Mouse (Mus musculus) embryonic facial prominence, embryonic 13.5 days (tissue): ENCODE results near the gene Esam. TPM values are rescaled to one million over a fixed set of nuclear protein-coding genes. Genes with fewer than 3 reads are reported as not detected.

Source experiments
- ATAC-seq: fragments of 200-750 bp; cut with Nextera tagmentation; 2 replicates; pipeline ENCODE4 v1.8.0; 2017; ENCODE audit warnings: low read depth; ENCODE audit not compliant: insufficient number of reproducible peaks, insufficient read depth, low FRiP score, low TSS enrichment
- H3K27ac ChIP-seq: fragments of 300-500 bp; sonication (generic); 2 replicates; pipeline ENCODE4 v1.5.1; 2015; ENCODE audit warnings: moderate library complexity, mild to moderate bottlenecking, inconsistent platforms
- H3K27me3 ChIP-seq: fragments of 300-500 bp; sonication (generic); 2 replicates; pipeline ENCODE4 v1.6.1; 2015; ENCODE audit warnings: mild to moderate bottlenecking, inconsistent platforms
- H3K36me3 ChIP-seq: fragments of 300-500 bp; sonication (generic); 2 replicates; pipeline ENCODE4 v1.6.1; 2015; ENCODE audit warnings: mild to moderate bottlenecking, inconsistent platforms
- H3K4me1 ChIP-seq: fragments of 300-500 bp; sonication (generic); 2 replicates; pipeline ENCODE4 v1.6.1; 2015; ENCODE audit warnings: inconsistent platforms
- H3K4me2 ChIP-seq: fragments of 300-500 bp; sonication (generic); 2 replicates; pipeline ENCODE4 v1.6.1; 2015; ENCODE audit warnings: moderate library complexity, mild to moderate bottlenecking, inconsistent platforms
- H3K4me3 ChIP-seq: fragments of 300-500 bp; sonication (generic); 2 replicates; pipeline ENCODE4 v1.5.1; 2015; ENCODE audit warnings: mild to moderate bottlenecking, inconsistent platforms
- H3K9ac ChIP-seq: fragments of 300-500 bp; sonication (generic); 2 replicates; pipeline ENCODE4 v1.6.1; 2015; ENCODE audit warnings: mild to moderate bottlenecking, inconsistent platforms
- H3K9me3 ChIP-seq: fragments of 300-500 bp; sonication (generic); 2 replicates; pipeline ENCODE4 v1.6.1; 2016; ENCODE audit warnings: inconsistent platforms
- WGBS: fragments of 180-500 bp; shearing (Covaris S2); methylation state at CpG from one replicate; pipeline ENCODE4 v1.1.7; 2015; ENCODE audit warnings: mixed read lengths; 5-methylcytosine and 5-hydroxymethylcytosine counted together
- polyA plus RNA-seq: library from polyadenylated mRNA; unstranded; fragments of >200 nt; fragmentation: Nextera tagmentation; extraction: Ambion mirVana; gene quantifications from 2 replicates; pipeline ENCODE4 v1.2.1, GENCODE M21; 2015

The Esam gene
- polyA plus RNA-seq, 1 experiment from 2014 or later = 39.5 TPM

GRCm38 (mm10) chr9:37545847-37546452 lies 18.1 kb downstream of the Esam start:
- 16% methylated on average over 27 of the region's 27 CpGs for WGBS
- Histone ChIP-seq H3K4me3 (peak overlapping the region; percentile 6; the same call in 1 of the 2 replicates), H3K9me3 (no peaks in the 10 kb centered on the region), H3K27me3 (peaks cover 60% of the 10 kb centered on the region), H3K27ac (no peak overlapping the region), H3K4me1 (peaks cover 17% of the 10 kb centered on the region), H3K9ac (no peak overlapping the region), H3K36me3 (no peaks in the 10 kb centered on the region), H3K4me2 (peak overlapping the region; percentile 69)
- ATAC-seq = no peak

GRCm38 (mm10) chr9:37546889-37547288 lies 19.0 kb downstream of the Esam start:
- H3K4me1 ChIP-seq = peaks cover 23% of the 10 kb centered on the region
- no peaks in the 10 kb centered on the region for H3K36me3 ChIP-seq
- no peak overlapping the region for H3K27ac ChIP-seq
- no peaks in the 10 kb centered on the region for H3K9me3 ChIP-seq
- no peak overlapping the region for H3K4me3 ChIP-seq
- no peak overlapping the region for H3K4me2 ChIP-seq
- peaks cover 69% of the 10 kb centered on the region for H3K27me3 ChIP-seq
- WGBS = 100% methylated on average over 1 of the region's 1 CpGs
- no peak overlapping the region for H3K9ac ChIP-seq
- no peak for ATAC-seq

- H3K27ac ChIP-seq = no peak overlapping the region
- H3K9me3 ChIP-seq = no peaks in the 10 kb centered on the region
- peaks cover 83% of the 10 kb centered on the region for H3K27me3 ChIP-seq
- H3K4me3 ChIP-seq = no peak overlapping the region
- 74% methylated on average over 1 of the region's 1 CpGs for WGBS
- H3K4me1 ChIP-seq = peaks cover 35% of the 10 kb centered on the region
- H3K4me2 ChIP-seq = no peak overlapping the region
- H3K9ac ChIP-seq = no peak overlapping the region
- ATAC-seq = no peak
- H3K36me3 ChIP-seq = no peaks in the 10 kb centered on the region
Measured at GRCm38 (mm10) chr9:37550435-37550834, 22.6 kb downstream of the Esam start.

GRCm38 (mm10) chr9:37551751-37552531 lies 24.1 kb downstream of the Esam start:
- WGBS = 4% methylated on average over 23 of the region's 23 CpGs

GRCm38 (mm10) chr9:37552536-37553293 lies 24.8 kb downstream of the Esam start, which contains the start of gene Nrgn:
Gene Nrgn, minus strand, starts transcription at chr9:37552904.
- ATAC-seq = peak; percentile 93
- 6% methylated on average over 31 of the region's 31 CpGs for WGBS
- Histone ChIP-seq H3K4me2 (peak within 1 kb of the TSS; percentile 89), H3K27me3 (peaks cover 64% of the 10 kb centered on the region), H3K9ac (peak within 1 kb of the TSS; percentile 62), H3K9me3 (no peaks in the 10 kb centered on the region), H3K36me3 (no peaks in the 10 kb centered on the region), H3K4me1 (peaks cover 42% of the 10 kb centered on the region), H3K4me3 (peak within 1 kb of the TSS; percentile 50), H3K27ac (no peak within 1 kb of the TSS)

More at GRCm38 (mm10) chr9:37551751-37552531, 24.1 kb downstream of the Esam start:
- Histone ChIP-seq H3K4me1 (peaks cover 42% of the 10 kb centered on the region), H3K4me3 (peak overlapping the region; percentile 50), H3K27ac (no peak overlapping the region), H3K4me2 (peak overlapping the region; percentile 89), H3K36me3 (no peaks in the 10 kb centered on the region), H3K27me3 (peaks cover 71% of the 10 kb centered on the region), H3K9me3 (no peaks in the 10 kb centered on the region), H3K9ac (peak overlapping the region; percentile 62)
- ATAC-seq = no peak; the same call in 1 of the 2 replicates

GRCm38 (mm10) chr9:37554279-37554678 lies 26.4 kb downstream of the Esam start:
- H3K9me3 ChIP-seq = no peaks in the 10 kb centered on the region
- H3K4me3 ChIP-seq = no peak overlapping the region
- H3K27me3 ChIP-seq = peaks cover 49% of the 10 kb centered on the region
- H3K9ac ChIP-seq = no peak overlapping the region
- H3K4me2 ChIP-seq = no peak overlapping the region
- no peak overlapping the region for H3K27ac ChIP-seq
- peaks cover 42% of the 10 kb centered on the region for H3K4me1 ChIP-seq
- WGBS = 77% methylated on average over 1 of the region's 1 CpGs
- no peak for ATAC-seq
- H3K36me3 ChIP-seq = no peaks in the 10 kb centered on the region

- peaks cover 42% of the 10 kb centered on the region for H3K4me1 ChIP-seq
- H3K9me3 ChIP-seq = no peaks in the 10 kb centered on the region
- peak within 1 kb of the TSS; percentile 56 for H3K27ac ChIP-seq
- peak within 1 kb of the TSS; percentile 18; the same call in 1 of the 2 replicates for H3K4me2 ChIP-seq
- H3K9ac ChIP-seq = 0 out of 2 replicates have a peak within 1 kb of the TSS, but pooled peaks have one; percentile 4
- H3K4me3 ChIP-seq = no peak within 1 kb of the TSS
- 17% methylated on average over 7 of the region's 7 CpGs for WGBS
- peaks cover 41% of the 10 kb centered on the region for H3K27me3 ChIP-seq
- ATAC-seq = no peak
- H3K36me3 ChIP-seq = no peaks in the 10 kb centered on the region
Measured at GRCm38 (mm10) chr9:37554838-37555748, 27.2 kb downstream of the Esam start, which contains the start of gene Siae. Gene Siae, plus strand, starts transcription at chr9:37555698.

- Histone ChIP-seq H3K4me2 (no peak overlapping the region), H3K9ac (no peak overlapping the region), H3K27me3 (peaks cover 28% of the 10 kb centered on the region), H3K36me3 (no peaks in the 10 kb centered on the region), H3K27ac (0 out of 2 replicates have a peak overlapping the region, but pooled peaks have one; percentile 19), H3K4me3 (no peak overlapping the region), H3K9me3 (no peaks in the 10 kb centered on the region), H3K4me1 (peaks cover 41% of the 10 kb centered on the region)
- no peak for ATAC-seq
- 59% methylated on average over 3 of the region's 3 CpGs for WGBS
Measured at GRCm38 (mm10) chr9:37556366-37556765, 28.5 kb downstream of the Esam start.

- H3K4me2 ChIP-seq = no peak overlapping the region
- H3K9ac ChIP-seq = no peak overlapping the region
- no peak overlapping the region for H3K4me3 ChIP-seq
- no peak for ATAC-seq
- 0 out of 2 replicates have a peak, but pooled peaks cover 1% of the 10 kb centered on the region for H3K27me3 ChIP-seq
- 86% methylated on average over 2 of the region's 2 CpGs for WGBS
- peaks cover 11% of the 10 kb centered on the region for H3K4me1 ChIP-seq
- H3K27ac ChIP-seq = no peak overlapping the region
- no peaks in the 10 kb centered on the region for H3K9me3 ChIP-seq
- H3K36me3 ChIP-seq = no peaks in the 10 kb centered on the region
Measured at GRCm38 (mm10) chr9:37560617-37561016, 32.7 kb downstream of the Esam start.

GRCm38 (mm10) chr9:37563805-37564204 lies 35.9 kb downstream of the Esam start:
- Histone ChIP-seq H3K36me3 (no peaks in the 10 kb centered on the region), H3K27me3 (0 out of 2 replicates have a peak, but pooled peaks cover 2% of the 10 kb centered on the region), H3K9me3 (no peaks in the 10 kb centered on the region), H3K9ac (no peak overlapping the region), H3K4me2 (no peak overlapping the region), H3K4me1 (peaks cover 13% of the 10 kb centered on the region), H3K4me3 (no peak overlapping the region), H3K27ac (no peak overlapping the region)
- WGBS = 55% methylated on average over 1 of the region's 1 CpGs
- no peak for ATAC-seq
